Mouse (Mus musculus) forebrain, embryonic 14.5 days (tissue): ENCODE measurements around the gene 2010003K11Rik. TPM values are rescaled to one million over a fixed set of nuclear protein-coding genes. Genes with fewer than 3 reads are reported as not detected.

Source experiments
- ATAC-seq: fragments of 200-750 bp; cut with Nextera tagmentation; 2 replicates; pipeline ENCODE4 v1.8.0; 2017; ENCODE audit warnings: mild to moderate bottlenecking, moderate library complexity
- DNase-seq: peaks from one replicate; pipeline ENCODE4 v3.0.0-alpha.2; 2015; ENCODE audit warnings: low spot score
- H3K27ac ChIP-seq: fragments of 300-500 bp; sonication (generic); 2 replicates; pipeline ENCODE4 v1.5.1; 2014; ENCODE audit warnings: low read depth, mild to moderate bottlenecking, control low read depth, low read length, moderate library complexity
- H3K27me3 ChIP-seq: fragments of 300-500 bp; sonication (generic); replicated peaks from 2 replicates; pipeline ENCODE4 v1.6.1; 2014; ENCODE audit warnings: low read length, control low read depth, mixed read lengths; ENCODE audit not compliant: control insufficient read depth, insufficient read depth
- H3K36me3 ChIP-seq: fragments of 300-500 bp; sonication (generic); 2 replicates; pipeline ENCODE4 v1.6.1; 2014; ENCODE audit warnings: low read length, control low read depth; ENCODE audit not compliant: control insufficient read depth, insufficient read depth
- H3K4me1 ChIP-seq: fragments of 300-500 bp; sonication (generic); 2 replicates; pipeline ENCODE4 v1.6.1; 2014; ENCODE audit warnings: antibody characterized with exemption, low read length, control low read depth; ENCODE audit not compliant: control insufficient read depth, insufficient read depth
- H3K4me2 ChIP-seq: fragments of 300-500 bp; sonication (generic); 2 replicates; pipeline ENCODE4 v1.6.1; 2014; ENCODE audit warnings: mild to moderate bottlenecking, control low read depth, low read length
- H3K4me3 ChIP-seq: fragments of 300-500 bp; sonication (generic); 2 replicates; pipeline ENCODE4 v1.5.1; 2014; ENCODE audit warnings: low read depth, low read length, control low read depth
- H3K9ac ChIP-seq: fragments of 300-500 bp; sonication (generic); 2 replicates; pipeline ENCODE4 v1.6.1; 2014; ENCODE audit warnings: mild to moderate bottlenecking, low read length, control low read depth, moderate library complexity
- H3K9me3 ChIP-seq: fragments of 300-500 bp; sonication (generic); replicated peaks from 2 replicates; pipeline ENCODE4 v1.6.1; 2016; ENCODE audit warnings: low read length, control low read depth, mixed read lengths; ENCODE audit not compliant: control insufficient read depth
- WGBS: fragments of 180-500 bp; shearing (Covaris S2); extraction: QIAGEN DNeasy Blood & Tissue Kit; methylation state at CpG from one replicate; pipeline ENCODE4 v1.1.7; 2014; 5-methylcytosine and 5-hydroxymethylcytosine counted together
- polyA plus RNA-seq: library from polyadenylated mRNA; unstranded; fragments of >200 nt; fragmentation: Nextera tagmentation; extraction: Ambion mirVana; gene quantifications from 2 replicates; pipeline ENCODE4 v1.2.1, GENCODE M21; 2014

2010003K11Rik gene
- polyA plus RNA-seq: not detected in 2 replicates

DNA sequence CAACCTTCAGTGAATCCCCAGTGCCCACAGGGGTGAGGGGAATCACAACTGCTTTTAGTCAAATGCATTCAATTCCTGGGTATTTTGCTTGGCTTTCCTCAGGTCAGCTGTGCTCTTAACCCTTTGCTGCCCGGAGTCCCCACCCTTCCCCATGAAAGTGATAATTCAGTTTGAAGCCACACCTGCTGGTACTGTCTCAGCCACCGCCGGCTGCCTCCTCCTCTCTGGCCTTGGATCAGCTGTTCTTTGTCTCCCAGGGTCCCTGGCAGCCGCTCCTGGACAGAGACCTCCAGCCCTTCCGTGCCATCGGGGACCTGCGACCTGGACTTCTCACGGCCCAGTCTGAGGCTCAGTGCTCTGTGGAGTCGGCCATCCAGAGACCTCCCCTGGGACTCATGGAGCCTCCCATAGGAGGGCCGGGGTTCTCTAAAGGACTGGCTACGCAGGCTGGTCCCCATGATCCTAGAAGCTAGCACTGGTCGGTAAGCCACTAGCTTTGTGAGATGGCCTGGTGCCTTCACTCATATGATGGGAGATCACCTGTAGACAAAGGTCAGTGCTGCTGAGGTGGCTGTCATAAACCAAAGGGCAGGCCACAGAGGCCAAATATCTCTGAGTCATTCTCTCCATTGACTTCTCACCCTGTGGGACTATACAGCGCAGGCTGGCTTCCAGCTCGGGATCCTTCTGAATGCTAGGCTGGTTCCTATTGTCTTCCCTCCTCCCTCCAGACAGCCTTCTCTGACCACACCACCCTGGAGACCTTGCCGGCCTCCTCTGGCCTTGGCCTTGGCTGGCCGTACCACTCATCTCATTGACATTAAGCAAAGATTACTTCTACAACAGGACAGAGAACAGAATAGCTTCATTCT is at the start of gene 2010003K11Rik:
Gene 2010003K11Rik, minus strand, starts transcription at position 522 of the 872 bp plus-strand sequence.
- 61% methylated on average over 16 of the region's 16 CpGs for WGBS
- DNase-seq: no peak

DNA sequence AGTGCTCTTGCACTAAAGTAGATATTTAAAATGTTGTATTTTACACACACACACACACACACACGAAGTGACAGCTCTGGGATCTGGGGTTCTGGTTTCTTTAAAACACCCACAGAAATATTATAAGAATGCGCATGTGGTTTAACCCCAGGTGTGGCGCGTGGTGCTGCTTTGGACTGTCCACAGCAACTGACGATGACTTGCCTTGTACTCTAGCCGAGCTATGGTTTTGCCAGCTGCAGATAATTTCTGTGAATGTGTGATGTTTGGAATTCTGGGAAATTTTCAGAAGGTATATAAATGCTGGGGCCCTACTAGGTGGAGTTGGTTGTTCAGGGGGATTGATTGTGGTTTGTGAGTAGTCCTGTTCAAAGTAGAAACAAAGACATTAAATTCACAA is 49.4 kb upstream of the 2010003K11Rik start:
- DNase-seq (no peak), ATAC-seq (no peak)
- WGBS: 85% methylated on average over 6 of the region's 6 CpGs

More for the DNA sequence above, at the start of gene 2010003K11Rik:
- H3K4me2 ChIP-seq: no peak within 1 kb of the TSS
- H3K27ac ChIP-seq: no peak within 1 kb of the TSS
- peak within 1 kb of the TSS; percentile 25; the same call in 1 of the 2 replicates for H3K9ac ChIP-seq
- H3K36me3 ChIP-seq: no peaks in the 10 kb centered on the region
- ATAC-seq: no peak
- no peaks in the 10 kb centered on the region for H3K4me1 ChIP-seq
- H3K27me3 ChIP-seq: no peaks in the 10 kb centered on the region
- H3K4me3 ChIP-seq: no peak within 1 kb of the TSS
- no peaks in the 10 kb centered on the region for H3K9me3 ChIP-seq

DNA sequence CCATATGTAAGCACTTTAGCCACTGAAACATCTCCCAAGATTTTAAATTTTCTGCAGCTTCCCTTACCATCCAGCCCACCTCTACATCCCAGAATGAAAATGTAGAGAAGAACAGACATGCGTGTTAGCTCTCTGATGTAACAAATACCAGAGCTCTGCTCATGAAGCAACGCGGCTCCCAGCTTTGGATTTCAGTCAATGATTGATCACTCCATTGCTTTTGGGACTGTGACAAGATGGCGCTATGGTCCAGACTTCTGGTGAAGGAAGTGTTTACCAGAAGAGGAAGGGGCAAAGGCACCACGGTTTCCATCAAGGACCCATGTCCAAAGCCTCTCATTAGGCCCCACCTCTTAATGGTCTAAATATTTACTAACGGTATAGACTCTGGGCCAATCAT is 47.5 kb upstream of the 2010003K11Rik start:
- H3K27ac ChIP-seq: no peak overlapping the region
- H3K9ac ChIP-seq: no peak overlapping the region
- H3K4me1 ChIP-seq: no peaks in the 10 kb centered on the region
- no peaks in the 10 kb centered on the region for H3K27me3 ChIP-seq
- DNase-seq (no peak), ATAC-seq (no peak)
- no peaks in the 10 kb centered on the region for H3K9me3 ChIP-seq
- WGBS: 89% methylated on average over 6 of the region's 6 CpGs
- H3K4me2 ChIP-seq: no peak overlapping the region
- H3K4me3 ChIP-seq: no peak overlapping the region
- no peaks in the 10 kb centered on the region for H3K36me3 ChIP-seq

More for the DNA sequence above, 49.4 kb upstream of the 2010003K11Rik start:
- no peaks in the 10 kb centered on the region for H3K9me3 ChIP-seq
- H3K4me3 ChIP-seq: no peak overlapping the region
- H3K4me2 ChIP-seq: no peak overlapping the region
- H3K27ac ChIP-seq: no peak overlapping the region
- no peaks in the 10 kb centered on the region for H3K4me1 ChIP-seq
- H3K27me3 ChIP-seq: no peaks in the 10 kb centered on the region
- H3K9ac ChIP-seq: no peak overlapping the region
- no peaks in the 10 kb centered on the region for H3K36me3 ChIP-seq

DNA sequence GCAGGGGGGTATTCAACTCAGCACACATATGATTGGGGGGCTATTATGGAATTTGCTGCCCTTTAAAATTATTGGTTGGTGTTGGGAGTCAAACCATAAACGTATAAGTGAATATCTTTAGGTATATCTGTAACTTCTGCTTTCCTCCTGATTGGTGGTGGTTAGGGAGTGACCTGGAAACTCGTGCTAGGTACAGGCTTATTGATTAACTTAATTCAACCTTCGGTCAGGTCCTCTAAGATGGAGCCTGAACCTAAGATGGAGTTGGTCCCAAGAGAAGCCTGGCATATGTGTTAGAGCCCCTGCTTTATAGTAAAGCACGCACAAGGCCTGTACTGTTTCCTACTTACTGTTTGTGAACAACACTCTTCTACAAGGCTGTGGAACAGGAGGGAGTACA is 46.7 kb upstream of the 2010003K11Rik start:
- no peak for DNase-seq
- Histone ChIP-seq H3K4me2 (no peak overlapping the region), H3K27me3 (no peaks in the 10 kb centered on the region), H3K9me3 (no peaks in the 10 kb centered on the region), H3K4me1 (no peaks in the 10 kb centered on the region), H3K4me3 (no peak overlapping the region), H3K27ac (no peak overlapping the region), H3K9ac (no peak overlapping the region), H3K36me3 (no peaks in the 10 kb centered on the region)
- ATAC-seq: no peak
- 93% methylated on average over 4 of the region's 4 CpGs for WGBS

DNA sequence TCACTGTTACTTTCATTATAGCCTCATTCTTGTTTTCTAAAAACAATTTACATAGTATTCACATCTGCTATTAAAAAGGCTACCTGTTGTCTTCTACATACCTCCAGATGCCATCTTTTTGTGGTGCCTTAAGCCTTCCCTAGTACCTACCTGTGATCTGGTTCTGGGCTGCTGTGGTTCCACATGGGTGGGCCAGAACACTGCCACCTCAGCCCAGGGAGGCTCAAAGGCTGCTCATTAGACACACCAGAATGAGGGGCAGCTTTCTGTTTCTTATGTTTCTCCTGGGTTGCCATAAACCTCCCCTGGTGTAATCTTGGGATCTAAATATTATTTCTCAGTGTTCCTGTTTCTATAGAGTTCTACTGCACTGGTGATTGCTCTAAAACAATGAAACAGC is 43.7 kb upstream of the 2010003K11Rik start:
- no peak for ATAC-seq
- no peak for DNase-seq
- H3K9me3 ChIP-seq: no peaks in the 10 kb centered on the region
- no peak overlapping the region for H3K27ac ChIP-seq
- H3K4me1 ChIP-seq: no peaks in the 10 kb centered on the region
- H3K9ac ChIP-seq: no peak overlapping the region
- no peaks in the 10 kb centered on the region for H3K36me3 ChIP-seq
- no peak overlapping the region for H3K4me2 ChIP-seq
- H3K27me3 ChIP-seq: no peaks in the 10 kb centered on the region
- H3K4me3 ChIP-seq: no peak overlapping the region

DNA sequence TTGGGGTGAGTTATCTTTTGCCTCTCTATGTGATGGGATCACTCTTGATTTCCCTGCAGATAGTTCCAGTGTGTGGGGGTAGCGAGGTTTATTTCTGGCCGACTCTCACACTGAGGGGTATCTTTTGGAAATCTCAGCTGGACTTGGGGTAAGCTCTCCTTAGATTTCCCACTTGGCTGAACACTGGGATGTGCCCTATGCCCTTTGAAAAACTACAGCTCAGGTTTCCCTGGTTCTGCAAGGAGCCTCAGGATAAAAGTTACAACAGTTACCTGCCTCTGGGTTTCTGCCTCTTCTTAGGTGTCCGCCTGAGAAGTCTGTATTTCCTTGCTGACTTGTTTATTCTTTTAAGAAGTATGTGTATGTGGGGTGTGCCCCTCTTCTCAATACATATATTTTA is 42.6 kb upstream of the 2010003K11Rik start:
- no peak overlapping the region for H3K4me2 ChIP-seq
- no peaks in the 10 kb centered on the region for H3K36me3 ChIP-seq
- WGBS: 82% methylated on average over 3 of the region's 3 CpGs
- no peak overlapping the region for H3K9ac ChIP-seq
- ATAC-seq (no peak), DNase-seq (no peak)
- H3K4me1 ChIP-seq: no peaks in the 10 kb centered on the region
- H3K9me3 ChIP-seq: no peaks in the 10 kb centered on the region
- H3K27me3 ChIP-seq: no peaks in the 10 kb centered on the region
- no peak overlapping the region for H3K4me3 ChIP-seq
- no peak overlapping the region for H3K27ac ChIP-seq

DNA sequence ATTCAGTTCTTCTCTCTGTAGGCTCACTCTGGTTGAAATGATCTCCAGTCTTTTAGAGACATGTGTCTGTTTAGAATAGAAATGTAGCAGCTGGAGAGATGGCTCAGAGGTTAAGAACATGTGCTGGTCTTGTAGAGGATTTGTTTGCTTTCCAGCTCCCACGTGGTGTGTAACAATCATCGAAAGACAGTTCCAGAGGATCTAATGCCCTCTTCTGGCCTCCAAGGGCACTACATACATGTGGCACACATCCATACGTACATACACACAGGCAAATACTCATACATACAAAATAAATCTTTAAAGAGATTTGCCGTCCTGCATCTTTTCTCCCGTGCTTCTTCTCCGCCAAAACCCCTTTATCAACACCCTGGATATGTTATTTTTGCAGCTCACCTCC is 41.9 kb upstream of the 2010003K11Rik start:
- H3K4me3 ChIP-seq: no peak overlapping the region
- no peak overlapping the region for H3K4me2 ChIP-seq
- WGBS: 86% methylated on average over 6 of the region's 6 CpGs
- H3K9ac ChIP-seq: no peak overlapping the region
- no peaks in the 10 kb centered on the region for H3K27me3 ChIP-seq
- H3K27ac ChIP-seq: no peak overlapping the region
- no peaks in the 10 kb centered on the region for H3K36me3 ChIP-seq
- H3K4me1 ChIP-seq: no peaks in the 10 kb centered on the region
- DNase-seq: no peak
- H3K9me3 ChIP-seq: no peaks in the 10 kb centered on the region
- ATAC-seq: no peak

DNA sequence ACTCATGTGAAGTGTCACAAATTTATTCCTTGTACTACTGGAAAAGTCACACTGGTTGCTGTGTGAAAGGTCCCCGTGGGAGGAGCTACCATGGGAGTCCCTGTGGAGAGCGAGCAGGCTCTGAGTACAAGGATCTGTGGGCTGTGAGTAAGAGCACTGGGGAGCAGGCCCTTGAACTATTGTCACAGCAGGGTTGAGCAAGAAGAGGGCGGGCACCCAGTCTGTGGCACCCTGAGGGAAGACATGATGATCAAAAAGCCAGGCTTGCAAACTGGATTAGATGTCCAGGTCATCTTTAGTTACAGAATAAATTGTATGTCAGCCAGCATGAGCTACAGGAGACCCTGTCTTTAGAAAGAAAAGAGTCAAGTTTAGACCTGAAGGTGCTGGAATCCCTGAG is 38.2 kb upstream of the 2010003K11Rik start:
- 67% methylated on average over 3 of the region's 3 CpGs for WGBS
- Histone ChIP-seq H3K27ac (no peak overlapping the region), H3K9me3 (no peaks in the 10 kb centered on the region), H3K9ac (no peak overlapping the region), H3K27me3 (no peaks in the 10 kb centered on the region), H3K4me3 (no peak overlapping the region), H3K4me2 (no peak overlapping the region), H3K4me1 (no peaks in the 10 kb centered on the region), H3K36me3 (no peaks in the 10 kb centered on the region)
- no peak for ATAC-seq
- DNase-seq: no peak

DNA sequence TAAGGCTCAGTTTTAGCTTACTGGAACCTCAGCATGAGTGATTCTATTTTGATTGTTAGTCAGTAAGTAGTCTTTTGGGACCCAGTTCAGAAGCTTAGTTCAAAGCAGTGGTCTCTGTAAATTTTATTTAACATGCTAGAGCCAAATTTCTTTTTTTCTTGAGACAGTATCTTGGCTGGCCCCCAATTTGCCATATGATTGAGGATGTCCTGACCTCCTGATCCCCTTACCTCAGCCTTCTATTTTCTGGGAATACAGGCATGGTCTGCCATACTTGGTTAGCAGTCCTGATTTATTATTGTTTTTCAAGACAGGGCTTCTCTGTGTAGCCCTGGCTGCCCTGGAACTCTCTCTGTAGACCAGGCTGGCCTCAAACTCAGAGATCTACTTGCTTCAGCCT is 37.5 kb upstream of the 2010003K11Rik start:
- H3K9ac ChIP-seq: no peak overlapping the region
- H3K4me1 ChIP-seq: no peaks in the 10 kb centered on the region
- no peaks in the 10 kb centered on the region for H3K27me3 ChIP-seq
- H3K4me3 ChIP-seq: no peak overlapping the region
- no peak overlapping the region for H3K27ac ChIP-seq
- DNase-seq: no peak
- no peak for ATAC-seq
- no peaks in the 10 kb centered on the region for H3K9me3 ChIP-seq
- H3K4me2 ChIP-seq: no peak overlapping the region
- no peaks in the 10 kb centered on the region for H3K36me3 ChIP-seq
